Mouse (Mus musculus) c-Kit-positive CD71-positive TER-119-negative erythroid progenitor cells, embryonic 14.5 days (primary cell): Measurements from ENCODE around the gene Tent4a.
A peak's percentile ranks its signal among the peaks of the same experiment; 100 is the strongest.

ENCODE experiments used
- DNase-seq: peaks from one replicate; pipeline ENCODE4 v3.0.0-alpha.2; 2013; ENCODE audit warnings: low read depth

Gene Tent4a

DNA sequence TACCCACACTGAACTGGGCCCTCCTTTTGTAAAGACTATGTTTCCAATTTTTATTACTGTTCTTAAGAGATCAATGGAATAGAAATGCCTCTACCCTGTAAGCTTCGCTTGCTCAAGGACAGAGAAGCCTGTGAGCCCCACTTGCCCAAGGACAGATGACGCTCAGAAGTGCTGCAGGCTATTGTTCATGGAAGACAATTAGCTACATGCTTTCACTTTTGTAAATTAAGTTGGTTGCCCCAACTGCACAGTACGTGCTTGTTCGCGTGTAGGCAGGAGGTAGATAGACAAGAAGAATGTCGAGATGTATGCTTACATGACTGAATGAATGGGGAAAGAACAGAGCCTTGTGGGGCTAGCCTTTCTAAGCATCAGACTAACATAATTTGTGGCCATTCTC, 55.7 kb downstream of the Tent4a start:
- DNase-seq: no peak

- DNase-seq: no peak
Measured at GRCm38 (mm10) chr13:69460635-69461465, 73.6 kb downstream of the Tent4a start.

- peak; percentile 2 for DNase-seq
Measured at GRCm38 (mm10) chr13:69459657-69460458, 74.6 kb downstream of the Tent4a start.

DNA sequence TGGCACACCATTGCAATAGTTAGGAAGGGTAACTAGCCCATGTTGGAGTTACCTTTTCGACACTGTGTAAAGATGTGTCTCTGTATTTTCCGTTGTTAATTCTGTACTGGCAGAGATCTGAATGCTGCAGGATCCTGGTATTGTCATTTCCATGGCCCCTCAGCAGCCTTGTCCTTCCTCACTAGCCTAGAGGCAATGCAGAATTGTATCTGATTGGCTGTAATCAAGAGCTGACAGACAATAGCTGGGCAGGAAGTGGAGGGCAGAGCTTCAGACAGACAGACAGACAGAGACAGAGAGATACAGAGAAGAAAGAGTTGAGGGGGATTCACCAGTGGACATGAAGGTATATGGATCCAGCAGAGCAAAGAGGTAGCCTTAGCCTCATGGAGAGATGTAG, 75.5 kb downstream of the Tent4a start:
- no peak for DNase-seq

DNA sequence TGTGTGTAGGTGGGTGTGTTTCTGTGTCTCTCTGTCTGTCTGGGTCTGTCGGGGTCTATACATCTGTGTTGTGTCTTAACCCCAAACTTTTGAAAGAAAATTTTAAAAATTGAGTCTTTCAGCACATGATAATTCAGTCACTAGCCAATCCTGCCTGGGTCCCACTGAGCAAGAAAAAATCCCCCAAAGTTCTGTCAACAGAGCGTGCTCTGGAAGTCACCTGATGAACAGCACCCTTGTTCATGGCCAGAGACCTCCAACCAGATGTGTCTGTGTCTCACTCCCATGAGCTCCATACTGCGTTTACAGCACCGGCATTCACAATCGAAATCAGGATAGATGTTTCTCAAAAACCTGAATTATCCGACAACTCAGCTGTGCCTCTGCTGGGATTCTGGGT, 76.0 kb downstream of the Tent4a start:
- no peak for DNase-seq

DNA sequence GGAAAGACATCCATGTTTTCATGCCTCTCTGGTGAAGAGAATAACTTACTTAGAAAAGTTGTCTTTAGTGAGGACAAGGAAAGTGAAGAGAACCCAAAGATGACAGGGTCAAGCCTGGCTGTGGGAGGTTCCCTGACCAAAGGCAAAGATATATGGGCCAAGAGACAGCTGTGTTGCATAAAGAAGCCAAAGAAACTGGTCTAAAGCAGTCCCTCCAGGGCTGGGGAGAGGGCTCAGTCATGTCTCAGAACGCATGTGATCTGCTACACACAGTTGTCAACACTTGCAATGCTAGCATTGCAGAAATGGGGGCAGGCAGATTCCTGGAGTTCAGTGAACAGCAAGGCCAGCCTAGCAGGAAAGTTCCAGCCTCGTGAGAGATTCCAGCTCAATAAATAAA, 77.3 kb downstream of the Tent4a start:
- DNase-seq: no peak

DNA sequence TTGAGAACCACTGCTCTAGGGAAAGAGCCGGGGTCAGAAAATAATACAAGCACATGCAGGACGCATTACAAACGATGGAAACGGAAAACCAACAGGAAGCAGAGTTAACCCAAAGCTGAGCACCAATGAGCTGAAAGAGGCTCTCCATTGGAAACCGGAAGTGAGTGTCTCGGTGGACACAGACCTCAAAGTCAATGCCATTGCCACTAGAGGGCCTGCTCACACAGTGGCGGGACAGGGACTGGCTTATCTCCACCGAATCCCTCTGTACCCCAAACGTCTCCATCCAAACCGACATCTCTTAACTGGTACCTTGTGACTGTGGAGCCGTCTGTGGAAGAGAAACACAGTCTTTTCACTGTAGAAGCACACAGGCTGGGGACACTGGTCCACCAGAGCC, 77.8 kb downstream of the Tent4a start:
- DNase-seq: no peak

DNA sequence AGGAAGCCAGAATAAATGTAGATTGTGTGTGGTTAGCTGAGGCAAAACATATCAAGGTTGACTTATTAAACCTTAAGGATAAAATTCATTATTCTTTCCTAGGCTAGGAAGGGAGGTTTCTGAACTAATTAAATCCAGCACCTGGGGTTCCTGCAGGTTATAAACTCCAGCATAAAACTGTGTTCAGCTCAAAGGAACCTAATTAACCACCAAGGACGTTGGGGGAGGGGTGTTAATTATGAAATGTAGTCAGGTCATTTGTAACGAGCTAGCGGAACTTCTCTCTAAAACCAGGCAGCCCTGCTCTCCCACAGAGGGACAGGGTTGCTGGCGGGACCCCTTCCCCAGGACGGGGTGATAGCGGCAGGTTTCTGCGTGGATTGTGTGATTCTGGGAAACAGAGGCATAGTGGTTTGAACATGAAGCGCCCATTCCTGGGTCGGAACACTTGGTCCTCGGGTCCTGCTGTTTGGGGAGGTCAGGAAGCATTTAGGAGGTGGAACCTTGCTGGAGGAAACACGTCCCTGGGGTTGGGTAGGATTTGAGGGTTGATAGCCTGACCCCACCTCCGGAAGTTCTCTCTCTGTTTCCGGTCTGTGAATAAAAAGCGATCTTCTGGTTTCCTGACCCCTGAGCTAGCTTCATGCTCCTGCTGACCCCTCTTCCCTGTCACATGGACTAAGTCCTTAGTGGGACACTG, 78.8 kb downstream of the Tent4a start:
- DNase-seq: no peak
